Mouse (Mus musculus): ENCODE measurements at regions not wholly inside any gene's neighbourhood (a gene's known extent, or its start where the extent isn't known, plus 50 kb on each side); places are given as distances from the start of the nearest gene placed in this dataset.

GRCm38 (mm10) chr8:91997023-91997891 lies 195.4 kb upstream of the Irx3 start:
- DNase-seq = no peak

GRCm38 (mm10) chr8:91996305-91997022 lies 194.6 kb upstream of the Irx3 start:
- DNase-seq = no peak

GRCm38 (mm10) chr8:91995407-91996144 lies 193.7 kb upstream of the Irx3 start:
- DNase-seq = no peak

- DNase-seq = no peak
Observed at GRCm38 (mm10) chr8:91991542-91992452, 189.9 kb upstream of the Irx3 start.

- DNase-seq = no peak
Observed at GRCm38 (mm10) chr8:91990952-91991351, 189.1 kb upstream of the Irx3 start.

- DNase-seq = peak; percentile 24
Observed at GRCm38 (mm10) chr8:91990048-91990447, 188.2 kb upstream of the Irx3 start.

GRCm38 (mm10) chr8:91988866-91989633 lies 187.2 kb upstream of the Irx3 start:
- DNase-seq = peak; percentile 55

- DNase-seq = no peak
Observed at GRCm38 (mm10) chr8:91987854-91988253, 186.0 kb upstream of the Irx3 start.

- DNase-seq = no peak
Observed at GRCm38 (mm10) chr8:91983171-91983570, 181.3 kb upstream of the Irx3 start.

- no peak for DNase-seq
Observed at GRCm38 (mm10) chr8:91976900-91977585, 175.2 kb upstream of the Irx3 start.

- no peak for DNase-seq
Observed at GRCm38 (mm10) chr8:91975460-91975859, 173.6 kb upstream of the Irx3 start.

- no peak for DNase-seq
Observed at GRCm38 (mm10) chr8:91974636-91975035, 172.8 kb upstream of the Irx3 start.

GRCm38 (mm10) chr8:91973951-91974439 lies 172.1 kb upstream of the Irx3 start:
- DNase-seq = no peak

- DNase-seq = no peak
Observed at GRCm38 (mm10) chr8:91967407-91967806, 165.5 kb upstream of the Irx3 start.

- peak; percentile 70 for DNase-seq
Observed at GRCm38 (mm10) chr8:91966891-91967370, 165.1 kb upstream of the Irx3 start.

GRCm38 (mm10) chr8:91961696-91962095 lies 159.8 kb upstream of the Irx3 start:
- no peak for DNase-seq

GRCm38 (mm10) chr8:91955170-91955569 lies 153.3 kb upstream of the Irx3 start:
- no peak for DNase-seq

- no peak for DNase-seq
Observed at GRCm38 (mm10) chr8:91952981-91953380, 151.1 kb upstream of the Irx3 start.

- no peak for DNase-seq
Observed at GRCm38 (mm10) chr8:91949110-91949509, 147.2 kb upstream of the Irx3 start.

Measured in adrenal gland, adult 2 months (tissue).